ENCODE assay signal across 16 mouse cellular contexts in genomic region chr10:88321739-88322138, GRCm38 (mm10). TPM values are rescaled to one million over a fixed set of nuclear protein-coding genes. Genes with fewer than 3 reads are reported as not detected.
DNase-seq lines count a peak whose midpoint lies in the region; ATAC-seq lines count a peak whose summit lies in the region.
"Had no signal": no experiment of that assay in that cellular context is flagged by ENCODE, and none has a peak within 500 bp of the region (broad histone marks: within the 10 kb centered on the region; RNA-seq: fewer than 3 reads in every experiment).

No protein-coding gene starts in this region.

- H3K4me2 ChIP-seq in intestine, embryonic 16.5 days (ENCODE audit: low read depth, low read length) = no peak overlapping the region
- no peak overlapping the region for H3K4me2 ChIP-seq in intestine, embryonic 15.5 days (replicated peaks)
- H3K4me2 ChIP-seq in forebrain, embryonic 13.5 days = no peak overlapping the region
- H3K4me2 ChIP-seq: limb, embryonic 13.5 days; midbrain, embryonic 12.5 days had no signal

- DNase-seq in 3T3-L1 (ENCODE audit: low read depth, low spot score) = peak; percentile 34
- DNase-seq in MN1 (ENCODE audit: low spot score) = peak; percentile 86
- DNase-seq in thymus, postnatal 0 days (ENCODE audit: low spot score) = no peak
- no peak for DNase-seq in thymus, postnatal 4 days
- DNase-seq: B cell, adult 2 months; thymus, postnatal 25 days had no signal

- ATAC-seq in intestine, embryonic 16.5 days = no peak
- no peak for ATAC-seq in intestine, embryonic 15.5 days
- ATAC-seq in megakaryocyte, adult 5-6 weeks (ENCODE audit: poor library complexity, severe bottlenecking) = peak; percentile 35; the same call in 1 of the 2 replicates
- ATAC-seq in forebrain, embryonic 13.5 days = no peak
- ATAC-seq: inflammation-experienced regulatory T-cells, adult 6 months had no signal

- no peak overlapping the region for H3K9ac ChIP-seq in intestine, embryonic 16.5 days (ENCODE audit: low read depth, low read length)
- H3K9ac ChIP-seq in intestine, embryonic 15.5 days = no peak overlapping the region
- H3K9ac ChIP-seq in forebrain, embryonic 13.5 days = no peak overlapping the region
- H3K9ac ChIP-seq: heart, embryonic 13.5 days; limb, embryonic 13.5 days; midbrain, embryonic 12.5 days had no signal

- no peaks in the 10 kb centered on the region for H3K27me3 ChIP-seq in intestine, embryonic 16.5 days (replicated peaks; ENCODE audit: control insufficient read depth, insufficient read depth, low read length)
- no peaks in the 10 kb centered on the region for H3K27me3 ChIP-seq in intestine, embryonic 15.5 days (replicated peaks)
- no peaks in the 10 kb centered on the region for H3K27me3 ChIP-seq in forebrain, embryonic 13.5 days
- H3K27me3 ChIP-seq: heart, embryonic 13.5 days; limb, embryonic 13.5 days; midbrain, embryonic 12.5 days had no signal

- WGBS in intestine, embryonic 16.5 days = 76% methylated on average over 5 of the region's 5 CpGs
- 81% methylated on average over 5 of the region's 5 CpGs for WGBS in intestine, embryonic 15.5 days
- 83% methylated on average over 5 of the region's 5 CpGs for WGBS in forebrain, embryonic 13.5 days

- 0 out of 2 replicates have a peak overlapping the region, but pooled peaks have one; percentile 12 for H3K27ac ChIP-seq in intestine, embryonic 16.5 days (ENCODE audit: low read length)
- no peak overlapping the region for H3K27ac ChIP-seq in intestine, embryonic 15.5 days
- no peak overlapping the region for H3K27ac ChIP-seq in forebrain, embryonic 13.5 days
- H3K27ac ChIP-seq: heart, embryonic 13.5 days; layer of hippocampus, adult 2 months; left cerebral cortex, adult 2 months; limb, embryonic 13.5 days; midbrain, embryonic 12.5 days had no signal

- no peaks in the 10 kb centered on the region; the same call in 1 of the 2 replicates for H3K4me1 ChIP-seq in intestine, embryonic 16.5 days (ENCODE audit: control insufficient read depth, insufficient read depth, low read length)
- no peaks in the 10 kb centered on the region for H3K4me1 ChIP-seq in intestine, embryonic 15.5 days (replicated peaks)
- H3K4me1 ChIP-seq in forebrain, embryonic 13.5 days = no peaks in the 10 kb centered on the region
- H3K4me1 ChIP-seq: limb, embryonic 13.5 days; midbrain, embryonic 12.5 days had no signal

- H3K9me3 ChIP-seq in intestine, embryonic 16.5 days (ENCODE audit: control insufficient read depth, low read length) = no peaks in the 10 kb centered on the region
- no peaks in the 10 kb centered on the region for H3K9me3 ChIP-seq in intestine, embryonic 15.5 days
- H3K9me3 ChIP-seq in forebrain, embryonic 13.5 days (replicated peaks) = no peaks in the 10 kb centered on the region
- H3K9me3 ChIP-seq: heart, embryonic 13.5 days; limb, embryonic 13.5 days; midbrain, embryonic 12.5 days had no signal

- no peaks in the 10 kb centered on the region for H3K36me3 ChIP-seq in intestine, embryonic 16.5 days (ENCODE audit: control insufficient read depth, insufficient read depth, low read length)
- H3K36me3 ChIP-seq in intestine, embryonic 15.5 days = no peaks in the 10 kb centered on the region
- no peaks in the 10 kb centered on the region for H3K36me3 ChIP-seq in forebrain, embryonic 13.5 days (ENCODE audit: poor library complexity, severe bottlenecking)
- H3K36me3 ChIP-seq: heart, embryonic 13.5 days; limb, embryonic 13.5 days; midbrain, embryonic 12.5 days had no signal

- no peak overlapping the region for H3K4me3 ChIP-seq in intestine, embryonic 16.5 days (ENCODE audit: low read length)
- H3K4me3 ChIP-seq in intestine, embryonic 15.5 days (replicated peaks) = no peak overlapping the region
- no peak overlapping the region for H3K4me3 ChIP-seq in forebrain, embryonic 13.5 days
- H3K4me3 ChIP-seq: layer of hippocampus, adult 2 months; left cerebral cortex, adult 2 months; limb, embryonic 13.5 days; midbrain, embryonic 12.5 days had no signal

RNA-seq across cellular contexts. Expression of gene Dram1, which starts 57.1 kb away (rescaled TPM):
- polyA plus RNA-seq in intestine, embryonic 16.5 days (2015; fragmentation: Nextera tagmentation; extraction: Ambion mirVana) = 3.4 and 3.5 TPM in 2 replicates
- 3.8 and 4.1 TPM in 2 replicates for polyA plus RNA-seq in intestine, embryonic 15.5 days (2015; fragmentation: Nextera tagmentation; extraction: Ambion mirVana)
- total RNA-seq in megakaryocyte, adult 5-6 weeks (2015) = 45.0 and 46.2 TPM in 2 replicates
- 35.5 and 36.0 TPM in 2 replicates for total RNA-seq in megakaryocyte, adult 5-6 weeks (2017)
- 8.6 and 9.8 TPM in 2 replicates for polyA plus RNA-seq in thymus, postnatal 0 days (2015; fragmentation: Nextera tagmentation; extraction: Ambion mirVana)
- 0.19 and 0.39 TPM in 2 replicates for polyA plus RNA-seq in forebrain, embryonic 13.5 days (2015; fragmentation: Nextera tagmentation; extraction: Ambion mirVana)

RNA-seq across cellular contexts. Expression of gene Gnptab, which starts 57.2 kb away (rescaled TPM):
- polyA plus RNA-seq in intestine, embryonic 16.5 days (2015; fragmentation: Nextera tagmentation; extraction: Ambion mirVana) = 12.3 and 15.0 TPM in 2 replicates
- polyA plus RNA-seq in intestine, embryonic 15.5 days (2015; fragmentation: Nextera tagmentation; extraction: Ambion mirVana) = 15.9 and 16.3 TPM in 2 replicates
- 55.8 and 57.4 TPM in 2 replicates for total RNA-seq in megakaryocyte, adult 5-6 weeks (2015)
- 29.4 and 33.3 TPM in 2 replicates for total RNA-seq in megakaryocyte, adult 5-6 weeks (2017)
- polyA plus RNA-seq in thymus, postnatal 0 days (2015; fragmentation: Nextera tagmentation; extraction: Ambion mirVana) = 8.6 and 9.6 TPM in 2 replicates
- polyA plus RNA-seq in forebrain, embryonic 13.5 days (2015; fragmentation: Nextera tagmentation; extraction: Ambion mirVana) = 9.8 and 10.3 TPM in 2 replicates

Comparison
In these comparisons a context has a peak if more than half of its experiments do, and no peak if none do; other contexts are left out.
1. DNase-seq: peak in 3T3-L1 (single experiment) and MN1 (single experiment); none in thymus, postnatal 0 days (single experiment) and thymus, postnatal 4 days (single experiment).